Mouse (Mus musculus) right cerebral cortex, postnatal 14 days (tissue): ENCODE data around the gene Gm20388.

Source experiments
- DNase-seq: peaks from one replicate; pipeline ENCODE4 v3.0.0; 2022

The Gm20388 gene

GRCm38 (mm10) chr8:121484072-121484782, 1573.6 kb downstream of the Gm20388 start:
- DNase-seq, result no peak

- no peak for DNase-seq
Observed at GRCm38 (mm10) chr8:121491633-121492032, 1581.0 kb downstream of the Gm20388 start.

GRCm38 (mm10) chr8:121497621-121498020, 1587.0 kb downstream of the Gm20388 start:
- DNase-seq, result no peak

- no peak for DNase-seq
Observed at GRCm38 (mm10) chr8:121511751-121512150, 1601.1 kb downstream of the Gm20388 start.

GRCm38 (mm10) chr8:121513429-121513828, 1602.8 kb downstream of the Gm20388 start:
- peak; percentile 86 for DNase-seq

GRCm38 (mm10) chr8:121525111-121525818, 1614.6 kb downstream of the Gm20388 start:
- no peak for DNase-seq

GRCm38 (mm10) chr8:121526811-121527550, 1616.3 kb downstream of the Gm20388 start:
- no peak for DNase-seq

GRCm38 (mm10) chr8:121527751-121528150, 1617.1 kb downstream of the Gm20388 start:
- no peak for DNase-seq

- no peak for DNase-seq
Observed at GRCm38 (mm10) chr8:121528790-121529189, 1618.1 kb downstream of the Gm20388 start.

- no peak for DNase-seq
Observed at GRCm38 (mm10) chr8:121530639-121531038, 1620.0 kb downstream of the Gm20388 start.

- no peak for DNase-seq
Observed at GRCm38 (mm10) chr8:121532381-121532780, 1621.7 kb downstream of the Gm20388 start.

- no peak for DNase-seq
Observed at GRCm38 (mm10) chr8:121541862-121542261, 1631.2 kb downstream of the Gm20388 start.

GRCm38 (mm10) chr8:121542901-121543300, 1632.3 kb downstream of the Gm20388 start:
- no peak for DNase-seq

- DNase-seq, result no peak
Observed at GRCm38 (mm10) chr8:121544276-121544785, 1633.7 kb downstream of the Gm20388 start, which contains the start of gene 1700018B08Rik. Gene 1700018B08Rik (minus strand): TSS chr8:121544320.

GRCm38 (mm10) chr8:121544936-121545335, 1634.3 kb downstream of the Gm20388 start:
- DNase-seq, result no peak

GRCm38 (mm10) chr8:121547132-121547531, 1636.5 kb downstream of the Gm20388 start:
- peak; percentile 77 for DNase-seq

- peak; percentile 8 for DNase-seq
Observed at GRCm38 (mm10) chr8:121550056-121550455, 1639.4 kb downstream of the Gm20388 start.

GRCm38 (mm10) chr8:121551065-121551985, 1640.7 kb downstream of the Gm20388 start:
- DNase-seq, result peak; percentile 11

- no peak for DNase-seq
Observed at GRCm38 (mm10) chr8:121552506-121552905, 1641.9 kb downstream of the Gm20388 start.

- DNase-seq, result peak; percentile 9
Observed at GRCm38 (mm10) chr8:121553831-121554475, 1643.3 kb downstream of the Gm20388 start.

- peak; percentile 4 for DNase-seq
Observed at GRCm38 (mm10) chr8:121557746-121558145, 1647.1 kb downstream of the Gm20388 start.

GRCm38 (mm10) chr8:121558538-121558937, 1647.9 kb downstream of the Gm20388 start:
- DNase-seq, result peak; percentile 8
